Mouse (Mus musculus): ENCODE data around the gene Trim14.

Trim14 gene

DNA sequence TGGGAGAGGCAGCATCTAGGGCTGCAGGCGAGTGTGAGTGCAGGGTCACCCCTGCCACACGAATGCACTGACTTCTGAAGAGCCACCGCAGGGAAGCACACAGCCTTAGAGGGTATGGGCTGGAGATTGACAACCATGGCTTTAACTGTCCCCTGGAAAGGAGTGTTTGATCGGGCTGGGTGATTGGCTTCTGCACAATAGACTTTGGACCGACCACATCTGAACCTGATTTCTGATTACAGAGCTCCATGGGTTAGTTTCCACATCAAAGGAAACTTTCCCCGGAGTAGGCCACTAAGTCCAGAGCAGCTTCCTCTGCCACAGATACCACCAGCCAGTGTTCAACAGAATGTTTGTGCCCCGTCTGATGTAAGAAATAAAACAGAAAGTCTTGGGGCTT, 6.2 kb downstream of the Trim14 start:
- DNase-seq (ENCODE audit: low read depth, low spot score), result no peak

DNA sequence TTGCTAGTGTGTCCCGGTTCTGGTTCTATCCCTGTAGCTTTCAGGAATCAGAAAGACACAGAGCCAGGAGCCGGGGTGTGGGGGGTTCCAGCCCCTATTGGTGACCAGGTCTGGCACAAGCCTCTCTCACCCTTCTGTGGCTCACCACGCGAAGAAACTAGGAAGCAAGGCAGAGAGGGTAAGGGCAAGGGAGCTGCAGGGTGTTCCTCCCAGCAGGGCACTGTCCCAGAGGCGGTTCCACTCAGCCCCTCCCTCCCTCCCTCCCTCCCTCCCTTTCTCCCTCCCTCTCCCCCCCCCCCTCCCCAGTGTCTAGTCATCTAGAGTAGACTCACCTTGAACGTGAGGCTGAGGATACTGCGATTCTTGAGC, 8.4 kb downstream of the Trim14 start:
- DNase-seq (ENCODE audit: low read depth, low spot score), result no peak

DNA sequence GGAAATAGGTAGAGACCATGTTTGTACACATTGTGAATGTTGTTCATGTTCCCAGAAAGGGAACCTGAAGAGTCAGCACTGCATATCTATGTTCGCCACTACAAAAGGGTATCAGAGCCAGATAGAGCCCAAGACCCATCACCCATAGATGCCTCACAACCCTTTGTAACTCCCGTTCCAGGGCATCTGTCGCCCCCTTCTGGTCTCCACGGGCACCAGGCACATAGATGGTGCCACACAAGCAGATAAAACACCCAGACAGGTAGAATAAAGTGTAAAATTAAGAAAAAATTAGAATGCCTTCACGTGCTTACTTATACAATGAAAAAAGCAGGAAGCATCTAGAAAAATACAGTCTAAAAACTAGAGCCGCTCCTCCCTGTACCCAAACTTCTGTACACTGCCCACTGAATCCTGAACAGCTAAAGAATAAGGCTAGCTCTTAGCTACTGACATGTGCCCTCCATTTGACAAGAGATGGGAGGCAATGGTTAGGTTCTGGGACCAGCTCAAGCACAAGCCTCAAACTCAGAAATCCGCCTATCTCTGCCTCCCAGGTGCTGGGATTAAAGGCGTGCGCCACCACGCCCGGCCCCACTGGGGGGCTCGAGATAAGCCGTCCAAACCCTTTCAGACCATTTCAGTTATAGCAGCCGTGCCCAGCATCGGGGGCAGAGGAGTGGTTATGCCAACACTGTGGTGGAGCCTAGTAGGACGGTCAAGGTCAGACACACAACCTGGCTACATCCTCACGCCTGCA, 9.0 kb downstream of the Trim14 start:
- peak; percentile 61 for DNase-seq (ENCODE audit: low read depth, low spot score)

DNA sequence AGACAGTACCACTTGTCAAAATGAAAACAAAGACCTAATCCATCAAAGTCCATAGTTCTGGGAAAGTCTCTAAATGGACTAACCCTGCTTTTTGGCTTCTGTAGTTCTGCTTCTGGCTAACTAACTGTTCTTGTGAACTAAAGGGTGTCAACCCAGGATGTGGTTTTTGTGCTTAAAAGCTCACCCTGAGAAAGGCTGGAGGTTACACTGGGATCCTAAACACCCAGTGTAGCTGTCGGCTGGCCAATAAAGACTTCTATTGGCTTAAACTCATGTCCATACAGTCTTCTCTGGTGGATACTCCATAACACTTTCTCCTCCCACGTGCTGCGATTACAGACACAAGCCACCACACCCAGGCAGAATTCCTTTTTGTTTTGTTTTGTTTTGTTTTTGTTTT, 9.7 kb downstream of the Trim14 start:
- DNase-seq (ENCODE audit: low read depth, low spot score), result no peak

DNA sequence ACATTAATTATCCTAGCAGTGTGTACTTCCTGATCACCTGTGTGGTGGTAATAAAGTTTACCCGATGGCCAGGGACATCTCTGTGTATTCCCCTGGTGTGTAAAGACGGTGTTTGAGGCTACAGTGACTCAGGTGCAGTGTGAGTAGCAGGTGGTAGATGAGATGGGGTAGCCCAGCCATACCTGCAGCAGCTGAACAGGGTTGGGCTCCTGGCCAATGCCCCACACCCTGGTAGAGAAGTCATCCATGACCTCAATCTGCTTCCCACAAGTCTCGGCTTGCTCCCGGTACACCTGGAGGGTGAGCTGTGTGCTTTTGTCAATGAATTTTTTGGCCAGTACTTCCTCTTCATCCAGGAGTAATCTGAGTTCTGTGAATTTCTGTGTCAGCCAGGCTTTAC, 12.6 kb downstream of the Trim14 start:
- DNase-seq (ENCODE audit: low read depth, low spot score), result no peak

DNA sequence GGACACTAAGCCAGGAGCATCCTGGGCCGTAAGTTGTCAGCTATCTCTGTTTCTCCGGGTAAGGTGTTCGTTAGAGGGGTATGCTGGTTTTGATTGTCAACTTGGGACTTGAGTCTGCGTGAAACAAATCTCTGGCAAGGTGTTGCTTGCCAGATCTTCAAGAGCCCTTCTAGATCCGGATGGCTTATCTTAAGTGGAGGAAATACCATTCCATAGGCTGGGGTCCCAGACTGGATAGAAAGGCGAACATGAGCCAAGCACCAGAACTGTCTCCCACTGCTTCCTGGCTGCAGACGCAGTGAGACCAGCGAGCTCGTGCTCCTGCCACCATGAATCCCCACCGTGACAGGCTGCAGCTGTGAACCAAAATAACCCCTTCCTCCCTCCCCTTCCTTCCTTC, 14.5 kb downstream of the Trim14 start:
- no peak for DNase-seq (ENCODE audit: low read depth, low spot score)

DNA sequence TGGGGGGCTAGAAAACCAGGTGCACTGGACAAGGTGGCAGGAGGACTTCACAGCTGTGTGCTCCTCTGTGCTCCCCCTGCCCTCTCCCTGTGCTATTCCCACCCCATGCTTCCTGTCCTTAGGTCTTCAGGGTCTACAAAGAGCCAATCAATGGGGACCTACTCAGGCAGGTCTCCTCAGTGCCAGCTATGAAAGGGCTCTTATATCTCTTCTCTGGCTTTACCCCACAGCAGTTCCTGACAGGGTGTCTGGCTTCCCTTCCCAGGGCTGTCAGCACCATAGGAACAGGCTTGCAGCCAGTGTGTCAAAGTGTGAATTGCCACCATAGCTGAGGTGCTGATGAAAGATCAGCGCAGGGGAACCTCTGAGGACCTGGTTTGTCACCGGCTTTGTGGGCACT, 15.4 kb downstream of the Trim14 start:
- DNase-seq (ENCODE audit: low read depth, low spot score), result no peak

DNA sequence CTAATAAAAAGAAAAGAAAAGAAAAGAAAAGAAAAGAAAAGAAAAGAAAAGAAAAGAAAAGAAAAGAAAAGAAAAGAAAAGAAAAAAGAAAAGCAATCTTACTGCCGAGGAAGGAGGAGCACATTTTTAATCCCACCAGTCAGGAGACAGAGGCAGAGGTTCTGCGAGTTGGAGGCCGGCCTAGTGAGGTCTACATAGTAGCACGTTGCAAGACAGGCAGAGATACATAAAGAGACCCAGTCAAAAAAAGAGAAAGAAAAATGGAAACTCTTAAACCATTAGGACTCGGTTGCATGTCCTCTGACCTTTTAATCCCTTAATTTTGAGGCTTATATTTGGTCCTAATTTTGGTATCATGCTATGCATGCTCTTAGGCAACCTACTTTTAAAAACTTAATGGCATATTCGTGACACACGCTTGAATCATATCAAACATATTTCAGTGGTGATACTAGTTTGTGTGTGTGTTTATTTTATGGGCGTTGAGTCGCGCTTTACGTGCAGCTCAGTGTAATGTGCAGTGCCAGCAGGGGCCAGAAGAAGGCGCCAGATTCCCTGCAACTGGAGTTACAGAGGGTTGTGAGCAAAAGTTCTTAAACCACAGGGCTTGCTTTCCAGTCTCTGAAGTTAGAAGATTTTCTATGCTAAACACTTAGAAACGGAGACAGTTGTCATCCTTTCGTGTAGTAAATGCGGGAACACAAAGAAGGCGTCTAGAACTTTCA, 28.0 kb downstream of the Trim14 start:
- DNase-seq (ENCODE audit: low read depth, low spot score), result peak; percentile 89

DNA sequence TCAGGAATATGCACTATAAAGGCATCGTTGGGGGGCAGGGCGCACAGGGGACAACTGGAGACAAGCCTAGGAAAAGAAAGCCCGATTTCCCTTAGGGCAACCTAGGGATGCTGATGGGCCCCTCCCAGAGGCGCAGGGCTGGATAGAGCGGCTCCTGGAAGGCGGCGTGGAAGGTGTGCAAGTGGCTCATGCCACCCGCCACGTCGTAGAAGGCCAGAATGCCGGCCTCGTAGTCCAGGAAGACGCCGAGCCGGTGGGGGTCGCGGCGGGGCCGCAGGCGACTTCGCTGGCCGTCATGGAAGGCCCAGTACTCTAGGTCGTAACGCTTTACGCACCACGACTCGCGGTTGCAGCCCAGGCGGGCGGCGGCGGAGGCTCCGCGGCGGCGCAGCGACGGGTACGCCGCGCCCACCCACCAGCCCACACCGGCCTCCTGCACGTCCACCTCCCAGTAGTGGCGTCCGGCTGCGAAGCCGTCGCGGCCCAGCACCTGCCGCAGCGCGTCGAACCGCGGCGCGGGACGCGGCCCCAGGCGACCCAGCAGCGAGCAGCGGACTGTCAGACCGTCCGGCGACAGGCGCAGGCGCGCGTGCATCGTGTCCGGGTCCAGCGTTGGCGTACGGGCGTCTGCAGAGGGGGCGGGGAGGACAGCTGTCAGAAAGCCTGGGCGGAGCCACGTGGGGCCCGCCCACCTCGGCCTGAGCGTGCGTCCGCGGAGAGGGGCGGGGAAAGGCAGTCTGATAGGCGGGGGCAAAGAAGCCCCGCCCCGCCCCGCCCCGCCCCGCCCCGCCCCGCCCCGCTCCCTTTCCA, 28.9 kb downstream of the Trim14 start:
- DNase-seq (ENCODE audit: low read depth, low spot score), result peak; percentile 93

DNA sequence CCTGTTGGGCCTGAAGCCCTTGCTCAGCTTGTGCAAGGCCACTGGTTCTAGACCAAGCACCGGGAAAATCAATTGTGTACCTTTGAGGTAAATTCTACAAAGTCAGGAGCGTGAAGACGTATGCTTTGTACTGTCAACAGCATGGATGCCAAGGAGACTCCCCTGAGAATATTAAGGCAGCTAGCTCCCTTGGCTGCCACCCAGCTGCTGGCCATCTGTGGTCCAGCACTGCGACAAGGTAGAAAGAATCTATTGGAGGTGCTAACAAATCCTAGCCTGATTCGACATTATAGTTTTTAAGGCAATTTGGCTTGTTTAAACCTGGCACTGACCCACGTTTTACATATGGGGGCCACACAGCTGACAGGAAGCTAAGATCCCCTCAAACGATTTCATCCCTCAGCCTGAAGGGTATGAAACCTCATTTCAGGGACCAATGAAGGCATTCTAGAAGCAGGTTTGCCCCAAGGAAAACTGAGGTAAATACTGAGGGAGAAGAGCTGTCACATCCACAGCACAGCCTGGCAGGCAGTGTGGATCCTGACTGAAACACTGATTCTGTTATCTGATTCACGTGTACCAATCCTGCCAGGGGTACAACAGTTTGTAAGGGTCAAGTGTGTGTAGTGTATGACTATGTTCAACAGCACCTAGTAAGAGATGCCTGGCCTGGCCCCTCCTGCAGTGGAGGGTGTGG, 30.4 kb downstream of the Trim14 start:
- DNase-seq (ENCODE audit: low read depth, low spot score), result no peak

DNA sequence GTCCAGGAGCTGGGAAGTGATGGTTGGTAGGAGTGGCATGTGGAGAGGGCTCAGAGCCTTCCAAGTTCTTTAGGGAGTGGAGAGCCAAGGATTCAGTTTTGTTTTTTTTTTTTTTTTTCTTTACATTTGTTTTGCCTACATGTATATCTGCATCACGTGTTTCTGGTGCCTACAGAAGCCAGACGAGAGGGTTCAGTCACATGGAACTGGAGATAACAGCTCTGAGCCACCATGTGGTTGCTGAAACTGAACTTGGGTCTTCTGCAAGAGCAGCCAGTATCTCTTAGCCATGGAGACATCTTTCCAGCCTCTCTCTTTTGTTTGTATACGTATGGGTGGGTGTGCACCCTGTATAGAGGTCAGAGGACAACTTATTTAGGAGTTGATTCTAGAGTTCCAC, 32.1 kb downstream of the Trim14 start:
- DNase-seq (ENCODE audit: low read depth, low spot score), result no peak

DNA sequence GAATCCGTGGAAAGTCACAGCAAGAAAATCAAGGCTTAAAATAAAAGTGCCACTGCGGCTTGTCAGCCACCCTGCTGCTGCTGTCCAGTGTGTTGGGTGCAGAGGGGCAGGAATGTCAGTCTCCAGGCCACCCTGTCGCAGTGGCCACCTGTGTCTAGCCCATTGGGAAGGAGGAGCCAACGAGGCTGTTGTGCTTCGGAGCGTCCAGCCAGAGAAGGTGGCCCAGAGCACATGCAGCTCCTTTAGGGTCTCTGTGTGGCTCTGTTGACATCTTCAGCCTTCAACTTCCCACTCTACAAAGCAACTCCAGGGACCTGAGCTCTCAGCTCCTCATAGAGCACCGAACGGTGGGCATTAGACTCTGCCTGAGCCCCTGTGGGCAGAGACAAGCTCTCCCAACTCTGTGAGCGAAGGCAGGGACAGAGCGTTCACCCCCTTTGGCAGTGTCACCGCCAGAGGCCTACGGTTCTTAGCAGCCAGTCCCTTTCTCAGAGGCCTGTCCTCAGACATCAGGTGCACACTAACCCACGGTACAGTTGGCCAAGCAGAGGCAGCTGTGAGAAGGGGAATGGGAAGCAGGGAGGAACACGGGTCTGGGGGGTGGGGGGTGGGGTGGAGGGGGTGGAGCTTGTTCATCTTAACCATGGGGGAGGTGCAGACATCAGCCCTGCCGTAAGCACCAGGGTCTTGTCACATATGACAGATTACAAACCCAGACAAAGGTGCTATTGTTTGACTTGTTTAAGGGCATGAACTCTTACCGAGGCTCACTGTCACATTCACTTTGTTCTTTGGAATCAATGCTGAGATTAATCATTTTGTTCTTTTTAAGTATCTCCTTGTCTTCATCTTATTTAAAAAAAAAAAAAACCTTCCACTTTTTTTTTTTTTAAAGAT, 33.1 kb downstream of the Trim14 start:
- DNase-seq (ENCODE audit: low read depth, low spot score), result no peak

DNA sequence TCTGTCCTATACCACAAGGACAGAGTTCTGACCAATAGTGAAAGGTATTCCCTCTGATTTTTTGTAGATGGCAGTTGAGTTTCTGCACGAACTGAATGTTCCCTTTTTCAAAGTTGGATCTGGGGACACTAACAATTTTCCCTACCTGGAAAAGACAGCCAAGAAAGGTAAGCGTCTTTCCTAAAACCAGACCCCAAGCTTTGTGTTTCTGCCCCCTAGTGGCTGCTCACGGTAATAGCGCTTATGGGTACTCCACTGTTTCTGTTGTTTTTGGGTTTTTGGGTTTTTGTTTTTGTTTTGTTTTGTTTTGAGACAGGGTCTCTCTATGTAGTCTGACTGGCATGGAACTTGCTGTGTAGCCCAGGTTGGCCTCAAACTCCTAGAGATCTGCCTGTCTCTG, 37.0 kb downstream of the Trim14 start:
- DNase-seq (ENCODE audit: low read depth, low spot score), result peak; percentile 60

DNA sequence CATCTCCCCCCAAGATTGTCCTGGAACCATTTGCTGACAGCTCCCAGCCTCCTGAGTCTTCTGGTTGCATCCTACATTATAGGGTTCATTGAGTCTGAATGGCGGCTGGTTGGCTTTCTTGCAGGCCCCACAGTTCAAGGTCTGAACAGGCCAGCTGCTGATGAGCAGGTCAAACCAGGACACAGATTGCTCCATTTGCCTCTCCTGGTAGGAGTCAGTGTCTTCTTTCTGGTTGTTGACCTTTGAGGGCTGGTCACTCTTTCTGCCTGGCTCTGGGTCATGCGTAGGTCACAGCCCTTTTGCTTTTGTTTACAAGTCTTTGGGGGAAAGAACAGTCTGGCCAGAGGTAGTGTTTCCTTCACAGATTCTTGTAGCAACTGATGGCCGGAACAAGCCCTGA, 37.4 kb downstream of the Trim14 start:
- no peak for DNase-seq (ENCODE audit: low read depth, low spot score)

DNA sequence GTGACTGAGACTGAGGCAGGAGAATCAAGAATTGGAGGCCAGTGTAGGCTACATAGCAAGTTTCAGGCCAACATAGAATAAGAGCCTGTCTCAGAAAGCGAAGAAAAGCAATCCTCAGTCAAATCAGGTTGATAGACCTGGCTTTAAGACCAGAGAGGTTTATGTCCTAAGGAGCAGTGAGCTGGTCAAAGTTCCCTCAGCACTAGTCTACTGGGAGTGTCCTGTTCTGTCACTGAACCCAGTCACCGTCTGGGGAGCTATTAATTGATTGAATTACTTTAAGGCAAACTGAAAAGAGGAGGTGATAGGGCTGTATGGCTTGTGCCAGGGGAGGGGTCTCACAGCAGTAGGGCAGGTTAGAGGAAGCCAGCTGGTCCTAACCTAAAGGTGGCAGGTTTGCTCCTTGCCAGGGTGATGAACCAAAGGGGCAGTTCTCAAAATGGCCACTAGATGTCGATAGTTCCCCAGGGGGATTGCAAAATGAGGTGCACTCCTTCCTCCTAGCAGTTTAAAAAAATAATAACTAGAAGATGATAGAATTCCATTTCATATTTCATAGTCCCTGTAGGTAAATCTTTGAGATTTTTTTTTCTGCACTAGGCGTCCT, 38.6 kb downstream of the Trim14 start:
- DNase-seq (ENCODE audit: low read depth, low spot score), result peak; percentile 71

DNA sequence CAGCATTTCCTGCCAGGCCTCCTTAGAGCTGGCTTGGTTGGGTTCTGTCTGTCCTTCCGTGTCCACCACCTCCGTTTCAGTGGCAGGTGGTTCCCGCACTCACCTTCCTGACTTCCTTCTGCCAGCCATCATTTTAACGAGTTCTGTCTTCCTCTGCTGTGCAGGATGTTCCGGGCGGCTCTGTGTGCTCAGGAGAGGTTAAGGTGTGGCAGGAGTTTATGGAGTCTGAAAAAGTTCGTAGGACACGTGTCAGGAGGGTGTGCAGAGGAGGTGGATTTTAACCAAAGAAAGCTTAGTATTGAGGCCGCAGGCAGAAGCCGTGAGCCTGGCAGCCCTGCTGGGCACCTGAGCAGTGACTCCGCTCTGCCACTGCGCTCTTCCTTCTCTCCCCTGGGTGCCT, 40.4 kb downstream of the Trim14 start:
- no peak for DNase-seq (ENCODE audit: low read depth, low spot score)

DNA sequence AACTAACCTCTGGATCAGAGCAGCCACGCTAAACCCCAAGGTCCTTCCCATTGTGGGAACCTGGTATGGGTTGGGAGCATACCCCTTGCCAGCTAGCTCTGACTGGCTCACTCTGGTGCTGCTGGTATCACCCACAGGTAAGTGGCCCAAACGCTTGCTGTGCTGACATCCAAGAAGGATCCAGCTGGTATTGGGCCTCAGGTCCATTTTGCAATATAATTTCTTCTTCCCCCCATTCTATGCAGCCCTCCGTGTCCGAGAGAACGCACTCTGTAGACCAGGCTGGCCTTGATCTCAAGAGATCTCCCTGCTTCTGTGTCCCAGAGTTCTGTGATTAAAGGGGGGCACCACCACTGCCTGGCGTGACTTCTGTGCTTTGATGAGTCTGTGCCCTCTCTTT, 42.9 kb downstream of the Trim14 start:
- DNase-seq (ENCODE audit: low read depth, low spot score), result no peak

DNA sequence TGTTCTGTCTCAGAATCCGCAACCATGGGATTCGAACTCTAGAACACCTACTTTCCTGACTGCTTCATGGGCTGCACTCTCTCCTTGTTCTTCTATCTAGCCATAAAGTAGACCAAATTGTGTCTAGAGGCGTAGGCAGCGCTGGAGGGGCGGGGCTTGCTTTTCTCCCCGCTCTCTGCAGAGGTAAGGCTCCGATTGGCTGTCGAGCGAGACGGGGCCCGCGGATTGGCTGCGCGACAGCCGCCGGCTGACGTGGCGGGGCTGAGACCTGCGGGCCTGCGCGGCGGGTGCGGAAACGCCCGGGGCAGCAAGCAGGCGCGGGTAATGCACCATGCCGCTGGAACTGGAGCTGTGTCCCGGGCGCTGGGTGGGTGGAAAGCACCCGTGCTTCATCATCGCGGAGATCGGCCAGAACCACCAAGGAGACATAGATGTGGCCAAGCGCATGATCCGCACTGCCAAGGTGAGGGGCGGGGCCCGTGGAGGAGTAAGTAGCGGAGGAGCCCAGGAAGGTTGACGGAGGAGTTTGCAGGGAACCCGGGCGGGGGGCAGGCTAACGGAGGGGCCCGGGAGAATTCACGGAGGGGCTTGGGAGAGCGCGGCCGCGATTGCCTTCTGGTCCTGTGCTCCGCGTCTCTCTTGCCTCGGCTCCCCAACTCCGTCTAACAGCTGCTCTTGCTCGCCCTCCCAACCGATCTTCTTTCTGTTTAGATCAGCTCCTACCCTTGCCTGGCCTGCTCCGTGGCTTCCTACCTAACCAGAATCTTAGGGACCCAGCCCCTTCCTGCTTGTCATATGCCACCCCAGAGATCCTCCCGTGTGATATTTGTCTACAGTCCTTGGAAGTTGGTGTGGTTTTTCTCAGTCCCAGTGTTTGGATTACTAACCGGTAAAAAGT, 46.7 kb downstream of the Trim14 start, which contains the start of gene Nans:
Gene Nans, plus strand, starts transcription at position 221 of the 898 bp plus-strand sequence.
- peak; percentile 99 for DNase-seq (ENCODE audit: low read depth, low spot score)

DNA sequence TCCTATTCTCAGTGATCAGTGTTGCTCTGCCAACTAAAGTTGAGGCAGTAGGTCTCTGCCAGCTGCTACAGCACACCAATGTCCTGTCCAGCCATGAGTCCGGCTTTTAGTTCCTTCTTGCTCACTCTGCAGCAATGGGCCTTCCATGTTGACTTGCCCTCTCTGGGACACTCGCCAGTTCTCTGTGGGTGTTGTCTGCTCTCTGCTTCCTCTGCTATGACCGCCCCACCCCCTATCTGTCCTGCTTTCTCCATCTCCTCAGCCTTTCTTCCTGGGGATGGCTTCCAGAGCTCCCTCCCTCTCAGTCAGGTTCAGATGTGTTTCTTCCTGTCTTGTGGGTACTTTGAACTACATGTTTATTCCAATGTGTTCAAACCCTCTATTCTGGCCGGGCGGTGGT, 48.6 kb downstream of the Trim14 start:
- no peak for DNase-seq (ENCODE audit: low read depth, low spot score)

All from ZHBTc4 (cell line).